Mouse (Mus musculus) megakaryocyte, embryonic 14.5 days (primary cell): ENCODE data around the gene Vps39.

Experiments used
- FLI1 ChIP-seq: IDR thresholded peaks from 2 replicates; pipeline ENCODE4 v1.6.1; 2012; ENCODE audit warnings: low read length, inconsistent platforms, mixed read lengths
- GATA1 ChIP-seq: IDR thresholded peaks from 3 replicates; pipeline ENCODE4 v1.6.1; 2012; ENCODE audit warnings: mixed read lengths, low read length, inconsistent platforms, borderline replicate concordance

DNA sequence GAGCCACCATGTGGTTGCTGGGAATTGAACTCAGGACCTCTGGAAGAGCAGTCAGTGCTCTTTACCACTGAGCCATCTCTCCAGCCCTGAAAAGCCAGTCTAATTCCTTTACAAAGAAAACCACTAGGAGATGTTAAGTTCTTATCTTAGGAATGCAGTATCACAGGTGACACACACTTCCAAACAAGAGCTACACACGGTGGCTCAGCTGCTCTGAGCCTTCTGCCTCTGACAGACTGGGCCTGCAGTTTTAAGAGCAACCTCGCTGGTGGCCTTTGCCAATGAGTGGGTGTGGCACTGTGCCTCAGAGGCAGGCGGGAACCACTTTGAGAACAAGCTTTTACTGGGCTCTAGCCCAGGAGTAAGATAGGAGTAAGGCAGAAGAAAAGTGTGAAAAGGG lies 48.8 kb downstream of the Vps39 start:
- TF ChIP-seq GATA1 (no peak), FLI1 (no peak)
